Mouse (Mus musculus) adrenal gland, postnatal 25 days (tissue): ENCODE measurements around the gene Dclk1. TPM values are rescaled to one million over a fixed set of nuclear protein-coding genes. Genes with fewer than 3 reads are reported as not detected.
"Not testable (repeated sequence)": the region's sequence is repeated elsewhere in the genome, so short reads cannot be mapped to it uniquely, and the experiment has no call there.

Experiments used
- DNase-seq: peaks from one replicate; pipeline ENCODE4 v3.0.0; 2021; ENCODE audit warnings: mixed read lengths
- long read RNA-seq: library from polyadenylated mRNA; stranded (forward); transcript quantifications from one replicate; pipeline ENCODE4 v2.0.0, GENCODE M21; 2021
- total RNA-seq: library from RNA; stranded (reverse); gene quantifications from 2 replicates; pipeline ENCODE4 v1.2.3, GENCODE M21; 2021

Dclk1 gene
- 2.3 and 2.4 TPM in 2 replicates for total RNA-seq
- long read RNA-seq, full-length matches to known transcripts = 1 of 1 reads
- long read RNA-seq, partial matches to known transcripts = 0 of 1 reads
- long read RNA-seq, other reads (novel, unspliced or antisense) = 0 of 1 reads

- DNase-seq = no peak
Observed at GRCm38 (mm10) chr3:55241730-55242421, at the start of gene Dclk1. Gene Dclk1 (plus strand): TSS chr3:55242364.

DNA sequence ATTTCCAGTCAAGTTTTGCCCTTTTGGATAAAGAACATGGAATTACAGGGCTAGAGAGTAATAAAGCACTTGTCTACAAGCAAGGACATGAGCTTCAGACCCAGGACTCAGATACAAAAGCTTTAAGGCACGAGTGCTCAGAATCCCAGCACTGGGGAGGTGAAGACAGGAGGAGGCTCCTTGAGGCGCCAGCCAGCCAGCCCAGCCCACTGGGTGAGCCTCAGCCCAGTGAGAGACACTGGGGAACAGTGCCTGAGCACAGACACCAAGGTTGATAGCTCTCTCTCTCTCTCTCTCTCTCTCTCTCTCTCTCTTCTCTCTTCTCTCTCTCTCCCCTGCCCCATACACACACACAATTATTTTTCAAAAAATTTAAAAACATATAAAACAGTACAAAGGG lies 48.8 kb upstream of the Dclk1 start:
- DNase-seq = no peak

- DNase-seq = no peak
Observed at GRCm38 (mm10) chr3:55194792-55195191, 47.4 kb upstream of the Dclk1 start.

GRCm38 (mm10) chr3:55195581-55196327 lies 46.4 kb upstream of the Dclk1 start:
- DNase-seq = no peak

- no peak for DNase-seq
Observed at GRCm38 (mm10) chr3:55196328-55196710, 45.8 kb upstream of the Dclk1 start.

GRCm38 (mm10) chr3:55203621-55204020 lies 38.5 kb upstream of the Dclk1 start:
- DNase-seq = not testable (repeated sequence)

- DNase-seq = no peak
Observed at GRCm38 (mm10) chr3:55206413-55206812, 35.8 kb upstream of the Dclk1 start.

GRCm38 (mm10) chr3:55207665-55208064 lies 34.5 kb upstream of the Dclk1 start:
- no peak for DNase-seq

- no peak for DNase-seq
Observed at GRCm38 (mm10) chr3:55212254-55212653, 29.9 kb upstream of the Dclk1 start.

DNA sequence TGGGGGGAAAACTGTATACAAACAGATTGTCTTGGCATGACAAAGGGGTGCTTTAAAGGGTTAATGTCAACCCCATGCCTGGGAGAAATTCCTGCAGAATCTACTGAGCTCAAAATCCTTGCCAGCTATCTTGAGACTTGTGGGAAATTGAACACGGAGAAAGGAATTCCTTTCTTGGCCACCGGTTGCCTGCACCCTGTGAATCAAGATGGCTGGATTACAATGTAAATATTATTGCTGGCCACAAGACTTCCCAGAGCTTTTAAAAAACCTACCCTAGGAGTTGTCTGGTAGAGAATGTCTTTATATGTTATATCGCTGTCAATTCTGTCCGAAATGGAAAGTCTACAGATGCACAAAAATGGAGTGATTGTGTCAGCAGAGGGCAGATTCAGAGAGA lies 28.4 kb upstream of the Dclk1 start:
- no peak for DNase-seq

DNA sequence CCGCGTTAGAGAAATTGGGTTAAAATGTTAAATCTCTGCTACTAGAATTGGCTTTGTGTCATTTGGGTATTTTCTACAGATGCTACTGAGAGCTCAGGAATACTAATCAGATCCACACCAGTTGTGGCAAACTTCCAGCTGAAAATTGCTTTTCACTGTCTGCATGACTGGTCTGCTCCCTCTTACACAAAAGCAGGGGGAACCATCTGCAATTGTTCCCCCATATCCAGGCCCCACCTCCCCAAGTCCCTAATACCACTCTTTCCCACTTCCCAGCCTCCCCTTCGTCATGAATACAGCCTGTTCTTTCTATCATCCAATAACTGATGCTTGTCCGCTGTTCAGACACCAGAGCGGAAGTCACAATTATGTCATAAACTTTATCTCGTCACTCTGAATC lies 27.8 kb upstream of the Dclk1 start:
- no peak for DNase-seq

- no peak for DNase-seq
Observed at GRCm38 (mm10) chr3:55222502-55222901, 19.7 kb upstream of the Dclk1 start.

- no peak for DNase-seq
Observed at GRCm38 (mm10) chr3:55223862-55224261, 18.3 kb upstream of the Dclk1 start.

DNA sequence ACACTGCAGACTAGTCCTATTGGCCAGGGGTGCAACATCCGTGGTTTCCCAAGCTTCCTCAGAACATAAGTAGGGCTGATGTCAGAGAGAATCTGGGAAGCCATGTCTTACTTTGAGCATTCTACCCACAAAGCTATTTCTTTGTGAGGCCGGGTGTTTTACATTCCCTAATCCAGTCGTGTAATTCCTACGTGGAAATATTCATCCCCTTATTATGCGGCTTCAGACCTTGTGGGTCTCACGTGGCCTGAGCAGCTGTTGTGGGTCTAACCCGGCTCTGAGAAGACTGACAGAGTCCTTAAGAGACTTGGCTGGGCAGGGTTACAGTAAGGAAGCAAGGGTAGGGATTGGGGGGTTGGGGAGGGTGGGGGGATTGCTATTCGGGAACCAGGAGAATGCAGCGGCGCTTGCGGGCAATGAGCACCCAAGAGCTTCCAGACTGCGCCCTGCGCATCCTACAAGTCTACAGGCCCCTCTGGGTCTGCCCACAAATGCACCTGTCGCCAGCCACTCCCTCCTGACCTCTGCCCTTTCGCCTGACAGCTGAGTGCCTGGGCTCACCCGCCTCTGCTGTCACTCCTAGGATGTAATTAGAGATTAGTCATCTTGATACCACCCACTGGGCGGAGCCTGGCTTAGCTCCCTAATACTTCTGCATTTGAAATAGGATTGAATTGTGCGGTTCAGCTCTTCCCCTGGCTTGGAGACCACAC lies 15.5 kb upstream of the Dclk1 start:
- DNase-seq = peak; percentile 13

DNA sequence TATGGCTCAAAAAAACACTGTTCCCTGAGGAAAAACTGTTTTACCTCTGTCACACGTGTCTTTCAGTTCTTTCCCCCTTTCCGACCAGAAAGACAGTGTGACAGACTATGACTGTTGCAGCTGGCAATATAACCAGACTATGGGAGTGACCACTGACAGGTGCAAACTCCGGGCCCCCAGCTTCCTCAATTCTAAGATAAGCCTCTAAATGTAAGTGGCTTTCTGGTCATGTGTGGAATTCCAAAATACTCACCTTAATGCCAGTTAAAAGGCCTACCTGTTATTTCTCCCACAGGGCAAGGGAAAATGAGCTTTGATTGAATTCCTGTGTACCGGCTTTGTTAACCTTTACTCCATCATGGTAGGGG lies 15.0 kb upstream of the Dclk1 start:
- no peak for DNase-seq

- peak; percentile 37 for DNase-seq
Observed at GRCm38 (mm10) chr3:55242422-55243055, 375 bp downstream of the Dclk1 start.

- no peak for DNase-seq
Observed at GRCm38 (mm10) chr3:55243056-55243471, 900 bp downstream of the Dclk1 start.

DNA sequence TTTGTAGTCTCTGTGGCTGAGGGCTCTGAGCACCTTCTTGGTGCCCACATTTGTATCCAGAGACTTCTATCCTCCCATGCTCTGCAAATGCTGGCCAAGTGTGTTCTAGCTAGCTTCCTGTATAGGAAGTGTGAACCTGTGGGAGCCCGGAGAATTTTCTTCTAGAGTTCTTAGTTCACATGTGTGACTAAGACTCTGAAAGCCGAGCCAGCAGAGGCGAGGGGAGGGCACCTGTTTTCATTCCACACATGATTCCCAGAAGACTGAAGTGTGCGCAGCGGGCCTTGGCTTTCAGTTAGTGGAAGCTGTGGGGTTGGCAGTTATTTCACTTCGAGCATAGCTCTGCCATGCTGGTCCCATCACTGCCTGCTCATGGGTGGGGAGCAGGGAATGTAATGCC lies 1.9 kb downstream of the Dclk1 start:
- no peak for DNase-seq

DNA sequence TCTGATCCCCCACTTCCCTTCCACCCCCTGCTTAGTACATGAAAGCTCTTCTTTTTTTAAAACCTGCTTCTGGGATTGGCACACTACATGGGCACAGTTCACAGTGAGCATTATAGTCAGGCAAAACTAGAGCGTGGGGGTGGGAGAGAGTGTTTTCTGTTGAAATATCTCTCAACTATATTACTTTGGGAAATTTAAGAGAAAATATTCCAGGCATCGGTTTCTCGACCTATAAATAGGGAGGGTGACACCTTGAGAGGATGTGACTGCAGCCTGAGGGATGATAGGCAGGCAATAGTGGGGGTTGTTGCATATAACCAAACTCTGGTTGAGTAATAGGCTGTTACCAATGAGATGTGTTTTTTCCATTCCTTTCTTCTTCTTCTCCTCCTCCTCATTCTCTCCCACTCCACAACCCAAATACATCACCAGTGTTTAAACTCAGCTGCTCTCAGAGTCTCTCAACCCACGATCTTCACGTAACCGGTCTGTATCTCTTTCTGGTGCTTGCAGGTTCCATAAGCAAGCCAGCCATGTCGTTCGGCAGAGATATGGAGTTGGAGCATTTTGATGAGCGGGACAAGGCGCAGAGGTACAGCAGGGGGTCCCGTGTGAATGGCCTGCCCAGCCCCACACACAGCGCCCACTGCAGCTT lies 4.6 kb downstream of the Dclk1 start:
- no peak for DNase-seq

GRCm38 (mm10) chr3:55248048-55248447 lies 5.9 kb downstream of the Dclk1 start:
- no peak for DNase-seq

- DNase-seq = peak; percentile 18
Observed at GRCm38 (mm10) chr3:55248508-55248907, 6.3 kb downstream of the Dclk1 start.

- DNase-seq = no peak
Observed at GRCm38 (mm10) chr3:55250631-55251030, 8.5 kb downstream of the Dclk1 start.
